Mouse (Mus musculus) lung, embryonic 16.5 days (tissue): ENCODE measurements around the gene Rpl23. TPM values are rescaled to one million over a fixed set of nuclear protein-coding genes. Genes with fewer than 3 reads are reported as not detected.

ENCODE experiments used
- ATAC-seq: fragments of 200-750 bp; cut with Nextera tagmentation; 2 replicates; pipeline ENCODE4 v1.8.0; 2017; ENCODE audit warnings: low read depth, mild to moderate bottlenecking, moderate library complexity
- H3K27ac ChIP-seq: fragments of 300-500 bp; sonication (generic); 2 replicates; pipeline ENCODE4 v1.5.1; 2014; ENCODE audit warnings: mild to moderate bottlenecking, control low read depth, low read length
- H3K27me3 ChIP-seq: fragments of 300-500 bp; sonication (generic); 2 replicates; pipeline ENCODE4 v1.6.1; 2014; ENCODE audit warnings: low read depth, low read length, mixed read lengths; ENCODE audit not compliant: control insufficient read depth, insufficient read depth
- H3K36me3 ChIP-seq: fragments of 300-500 bp; sonication (generic); 2 replicates; pipeline ENCODE4 v1.6.1; 2014; ENCODE audit warnings: low read length; ENCODE audit not compliant: control insufficient read depth, insufficient read depth
- H3K4me1 ChIP-seq: fragments of 300-500 bp; sonication (generic); replicated peaks from 2 replicates; pipeline ENCODE4 v1.6.1; 2014; ENCODE audit warnings: low read length, mixed read lengths; ENCODE audit not compliant: control insufficient read depth, insufficient read depth
- H3K4me2 ChIP-seq: fragments of 300-500 bp; sonication (generic); 2 replicates; pipeline ENCODE4 v1.6.1; 2014; ENCODE audit warnings: low read depth, low read length, control low read depth
- H3K4me3 ChIP-seq: fragments of 300-500 bp; sonication (generic); 2 replicates; pipeline ENCODE4 v1.5.1; 2014; ENCODE audit warnings: mild to moderate bottlenecking, low read length, control low read depth
- H3K9ac ChIP-seq: fragments of 300-500 bp; sonication (generic); 2 replicates; pipeline ENCODE4 v1.6.1; 2014; ENCODE audit warnings: low read length, control low read depth
- H3K9me3 ChIP-seq: fragments of 300-500 bp; sonication (generic); 2 replicates; pipeline ENCODE4 v1.6.1; 2016; ENCODE audit warnings: low read length; ENCODE audit not compliant: control insufficient read depth
- WGBS: fragments of 180-500 bp; shearing (Covaris S2); extraction: QIAGEN DNeasy Blood & Tissue Kit; methylation state at CpG from one replicate; pipeline ENCODE4 v1.1.7; 2014; 5-methylcytosine and 5-hydroxymethylcytosine counted together
- polyA plus RNA-seq: library from polyadenylated mRNA; unstranded; fragments of >200 nt; fragmentation: Nextera tagmentation; extraction: Ambion mirVana; gene quantifications from 2 replicates; pipeline ENCODE4 v1.2.1, GENCODE M21; 2015

Gene Rpl23
- polyA plus RNA-seq, 1 experiment from 2014 or later, result 578 TPM

DNA sequence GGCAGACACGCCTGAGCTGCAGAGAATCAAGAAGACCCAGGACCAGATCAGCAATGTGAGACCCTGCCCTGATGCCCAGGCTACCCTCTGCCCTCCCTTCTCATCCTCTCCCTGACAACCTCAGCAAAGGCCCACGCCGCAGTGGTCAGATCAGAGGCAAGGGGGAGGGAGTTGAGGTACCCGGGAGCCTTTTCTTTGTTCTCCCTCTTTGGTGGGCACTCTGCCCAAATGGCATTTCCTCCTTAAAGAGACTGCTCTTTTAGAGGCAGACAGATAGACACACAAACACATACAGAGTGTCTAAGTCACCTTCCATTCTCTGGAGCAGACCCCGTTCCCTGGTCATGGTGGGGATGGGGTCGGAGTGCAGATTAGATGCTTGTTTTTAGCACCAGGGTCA is 42.7 kb upstream of the Rpl23 start:
- Histone ChIP-seq H3K27ac (peak overlapping the region; percentile 28; the same call in 1 of the 2 replicates), H3K36me3 (peaks cover 20% of the 10 kb centered on the region), H3K4me2 (no peak overlapping the region), H3K4me3 (no peak overlapping the region), H3K9ac (no peak overlapping the region), H3K9me3 (no peaks in the 10 kb centered on the region), H3K4me1 (no peaks in the 10 kb centered on the region), H3K27me3 (no peaks in the 10 kb centered on the region)
- WGBS, result 58% methylated on average over 6 of the region's 6 CpGs
- ATAC-seq, result no peak; the same call in 1 of the 2 replicates

DNA sequence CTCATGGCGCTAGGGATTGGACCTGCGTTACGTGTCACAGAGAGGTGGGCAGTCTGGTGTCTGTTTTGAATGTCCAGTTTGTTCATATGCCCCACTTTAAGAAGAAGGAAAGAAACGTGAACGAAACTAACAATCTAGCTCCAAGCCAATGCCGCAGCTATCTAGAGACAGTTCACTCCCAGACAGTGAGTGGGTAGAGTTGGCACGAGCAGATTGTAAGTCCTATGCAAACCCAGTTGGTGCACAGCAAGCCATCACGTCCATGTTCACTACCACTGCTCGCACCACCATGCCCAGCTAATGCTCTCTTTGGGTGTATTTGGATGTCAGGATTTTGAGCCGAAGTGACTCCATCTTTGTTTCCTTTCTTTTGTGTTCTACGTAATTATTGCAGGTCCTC is 41.9 kb upstream of the Rpl23 start:
- no peak for ATAC-seq
- Histone ChIP-seq H3K27ac (no peak overlapping the region), H3K4me3 (no peak overlapping the region), H3K4me1 (peaks cover 2% of the 10 kb centered on the region), H3K27me3 (no peaks in the 10 kb centered on the region), H3K36me3 (peaks cover 17% of the 10 kb centered on the region), H3K9me3 (no peaks in the 10 kb centered on the region), H3K9ac (no peak overlapping the region), H3K4me2 (no peak overlapping the region)
- whole genome bisulfite sequencing, result 97% methylated on average over 11 of the region's 11 CpGs

DNA sequence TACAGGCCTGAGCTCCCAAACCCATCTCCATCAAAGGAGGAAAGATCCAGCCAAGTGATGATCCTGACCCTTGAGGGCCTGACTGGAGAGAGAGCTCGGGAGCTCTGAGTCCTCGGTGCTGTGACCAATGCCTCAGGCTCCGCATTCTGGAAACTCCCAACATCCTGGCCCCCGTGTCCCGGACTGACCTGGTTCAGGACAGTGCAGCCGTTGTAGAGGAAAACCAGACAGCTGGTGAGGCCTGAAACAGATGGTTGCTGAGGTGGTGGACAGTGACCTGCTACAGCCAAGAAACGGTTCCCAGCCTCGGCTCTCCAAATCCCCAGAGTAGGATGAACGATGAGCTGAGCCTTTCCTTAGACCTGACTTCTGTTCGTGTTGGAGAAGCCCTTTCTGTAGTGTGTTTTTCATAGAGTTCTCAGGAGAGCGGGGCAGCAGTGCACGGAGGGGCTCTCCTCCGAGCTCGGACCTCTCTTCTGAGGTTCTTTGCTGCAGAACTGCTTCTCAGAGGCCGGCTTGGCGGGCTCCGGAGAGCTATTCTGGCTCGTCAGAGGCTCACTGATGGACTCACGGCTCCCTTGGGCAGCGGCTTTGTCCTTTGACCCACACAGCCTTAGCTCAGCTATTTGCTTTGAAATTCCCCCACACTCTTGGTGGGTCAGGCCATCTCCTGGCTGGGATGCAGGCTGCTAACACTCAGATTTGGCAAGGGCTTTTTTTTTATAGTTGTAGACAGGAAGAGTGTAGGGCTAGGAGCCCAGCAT is 40.8 kb upstream of the Rpl23 start:
- Histone ChIP-seq H3K27me3 (no peaks in the 10 kb centered on the region), H3K27ac (no peak overlapping the region), H3K9me3 (no peaks in the 10 kb centered on the region), H3K9ac (no peak overlapping the region), H3K4me3 (no peak overlapping the region), H3K36me3 (peaks cover 17% of the 10 kb centered on the region), H3K4me1 (peaks cover 13% of the 10 kb centered on the region), H3K4me2 (no peak overlapping the region)
- ATAC-seq, result no peak
- WGBS, result 70% methylated on average over 20 of the region's 20 CpGs

DNA sequence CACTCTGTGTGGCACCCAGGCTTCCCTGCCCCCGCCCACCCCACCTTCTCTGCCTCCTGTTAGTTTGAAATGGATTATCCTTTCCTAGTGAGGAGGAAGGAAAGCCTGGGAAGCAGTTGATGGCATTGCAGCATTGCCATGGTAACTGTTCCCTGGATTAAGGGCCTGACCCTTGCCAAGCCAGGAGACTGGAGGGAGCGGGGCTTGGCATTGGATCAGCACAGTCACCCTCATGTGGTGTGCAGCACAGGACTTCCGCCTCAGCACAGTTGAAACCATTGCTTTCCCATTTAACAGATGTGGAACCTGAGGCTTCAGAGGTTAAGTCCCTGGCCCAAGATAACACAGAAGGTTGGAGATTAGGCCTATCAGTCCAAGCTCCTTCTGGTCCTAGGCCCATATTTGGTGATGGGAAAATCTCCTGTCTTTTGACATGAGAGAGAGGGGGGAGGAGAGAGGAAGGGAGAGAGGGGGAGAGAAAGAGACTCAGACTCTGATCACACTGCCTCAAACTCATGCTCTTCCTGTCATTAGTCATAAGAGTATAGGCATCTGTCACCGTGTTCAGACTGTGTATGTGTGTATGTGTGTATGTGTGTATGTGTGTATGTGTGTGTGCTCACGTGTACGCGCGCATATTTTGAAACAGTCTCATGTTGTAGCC is 39.3 kb upstream of the Rpl23 start:
- Histone ChIP-seq H3K9me3 (no peaks in the 10 kb centered on the region), H3K9ac (no peak overlapping the region), H3K27ac (no peak overlapping the region), H3K4me1 (peaks cover 27% of the 10 kb centered on the region), H3K27me3 (no peaks in the 10 kb centered on the region), H3K4me3 (no peak overlapping the region), H3K4me2 (no peak overlapping the region), H3K36me3 (peaks cover 12% of the 10 kb centered on the region)
- WGBS, result 89% methylated on average over 8 of the region's 8 CpGs
- no peak for ATAC-seq

DNA sequence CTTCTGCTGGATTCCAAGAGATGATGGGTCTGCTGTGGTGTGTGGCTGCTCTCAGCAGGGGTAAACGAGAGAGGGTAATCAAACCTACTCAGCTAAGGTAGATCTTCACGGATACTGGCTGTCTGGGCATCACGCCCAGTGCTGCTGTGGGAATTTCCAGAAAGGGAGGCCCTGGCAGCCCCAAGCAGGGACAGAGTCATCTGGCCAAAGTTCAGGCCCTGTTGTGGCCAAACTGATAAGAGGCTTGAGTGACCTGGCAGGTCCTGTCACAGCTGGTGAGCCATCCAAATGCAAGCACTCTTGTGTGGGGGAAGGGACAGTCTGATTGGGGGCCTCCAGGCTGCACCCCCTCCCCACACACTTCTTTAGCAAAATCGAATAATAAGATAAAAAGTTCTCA is 38.6 kb upstream of the Rpl23 start:
- H3K27ac ChIP-seq, result no peak overlapping the region
- no peak overlapping the region for H3K4me2 ChIP-seq
- H3K27me3 ChIP-seq, result no peaks in the 10 kb centered on the region
- no peak overlapping the region for H3K9ac ChIP-seq
- no peaks in the 10 kb centered on the region for H3K9me3 ChIP-seq
- ATAC-seq, result no peak
- H3K4me3 ChIP-seq, result no peak overlapping the region
- H3K36me3 ChIP-seq, result peaks cover 16% of the 10 kb centered on the region
- 40% methylated on average over 4 of the region's 4 CpGs for WGBS
- H3K4me1 ChIP-seq, result peaks cover 34% of the 10 kb centered on the region

DNA sequence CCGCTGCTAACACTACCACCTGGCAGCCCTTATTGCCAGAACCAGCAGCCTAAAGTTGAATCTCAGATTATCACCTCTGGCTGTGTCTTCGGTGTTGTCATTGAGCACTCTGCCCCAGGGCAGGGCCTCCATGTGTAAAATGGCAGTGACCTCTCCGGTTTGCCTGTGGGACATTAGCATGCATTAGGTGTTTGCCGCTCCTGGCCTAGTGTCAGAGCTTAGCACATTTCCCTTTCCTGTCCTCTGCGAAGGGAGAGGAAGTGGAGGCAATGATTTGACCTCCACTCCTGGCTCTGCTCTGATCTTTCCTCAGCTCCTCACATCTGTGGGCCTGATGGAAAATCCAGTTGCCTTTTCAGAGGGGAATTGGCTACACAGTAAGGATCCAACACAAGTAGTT is 37.7 kb upstream of the Rpl23 start:
- peaks cover 43% of the 10 kb centered on the region for H3K4me1 ChIP-seq
- H3K9ac ChIP-seq, result no peak overlapping the region
- H3K9me3 ChIP-seq, result no peaks in the 10 kb centered on the region
- H3K27me3 ChIP-seq, result no peaks in the 10 kb centered on the region
- no peak overlapping the region for H3K4me3 ChIP-seq
- no peak overlapping the region for H3K4me2 ChIP-seq
- ATAC-seq, result no peak
- peaks cover 15% of the 10 kb centered on the region for H3K36me3 ChIP-seq
- WGBS, result 63% methylated on average over 5 of the region's 5 CpGs
- H3K27ac ChIP-seq, result no peak overlapping the region

DNA sequence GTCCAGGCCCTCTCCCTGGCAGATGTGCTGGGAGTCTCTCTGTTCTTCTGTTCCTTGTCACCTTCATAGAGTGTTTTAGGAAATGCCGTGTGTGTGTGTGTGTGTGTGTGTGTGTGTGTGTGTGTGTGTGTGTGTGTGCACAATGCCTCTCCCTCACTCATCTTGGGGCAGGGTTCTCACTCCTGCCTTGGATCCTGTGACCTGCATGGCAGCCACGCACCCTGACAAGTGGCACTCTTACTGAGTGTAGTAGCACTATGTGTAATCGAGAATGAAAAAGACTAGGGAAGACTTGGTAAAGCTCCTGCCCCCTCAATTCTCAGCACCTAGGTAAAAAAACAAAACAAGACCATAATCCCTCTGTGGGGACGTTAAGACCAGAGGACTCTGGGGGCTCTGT is 36.9 kb upstream of the Rpl23 start:
- Histone ChIP-seq H3K4me2 (no peak overlapping the region), H3K9me3 (no peaks in the 10 kb centered on the region), H3K4me3 (no peak overlapping the region), H3K36me3 (peaks cover 18% of the 10 kb centered on the region), H3K4me1 (peaks cover 46% of the 10 kb centered on the region), H3K27ac (peak overlapping the region; percentile 90), H3K9ac (no peak overlapping the region; the same call in 1 of the 2 replicates), H3K27me3 (no peaks in the 10 kb centered on the region)
- no peak for ATAC-seq
- 40% methylated on average over 4 of the region's 4 CpGs for WGBS

DNA sequence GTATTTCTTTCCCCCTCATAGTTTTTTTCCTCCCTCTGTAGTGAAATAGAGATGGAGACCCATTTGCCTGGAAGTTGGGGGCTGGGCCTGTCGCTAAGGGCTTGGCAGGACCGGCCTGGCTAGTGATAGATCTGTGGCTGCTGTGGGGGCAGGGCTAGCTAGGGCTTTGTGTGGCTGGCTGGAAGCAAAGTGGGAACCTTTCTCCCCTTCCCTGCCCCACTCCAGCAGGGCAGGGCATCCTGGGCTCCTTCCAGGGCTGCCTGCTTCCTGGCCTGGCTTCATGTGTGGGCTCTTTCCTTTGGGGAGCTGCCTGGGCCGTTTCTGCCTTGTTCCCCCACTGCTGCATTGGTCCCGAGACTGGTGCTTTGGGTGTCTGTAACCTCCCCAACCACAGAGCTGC is 36.3 kb upstream of the Rpl23 start:
- no peaks in the 10 kb centered on the region for H3K27me3 ChIP-seq
- no peaks in the 10 kb centered on the region for H3K9me3 ChIP-seq
- no peak overlapping the region for H3K4me3 ChIP-seq
- peak overlapping the region; percentile 90 for H3K27ac ChIP-seq
- H3K9ac ChIP-seq, result peak overlapping the region; percentile 49
- ATAC-seq, result peak; percentile 78
- peaks cover 51% of the 10 kb centered on the region for H3K4me1 ChIP-seq
- 6% methylated on average over 4 of the region's 4 CpGs for WGBS
- H3K36me3 ChIP-seq, result peaks cover 18% of the 10 kb centered on the region
- H3K4me2 ChIP-seq, result peak overlapping the region; percentile 6; the same call in 1 of the 2 replicates

DNA sequence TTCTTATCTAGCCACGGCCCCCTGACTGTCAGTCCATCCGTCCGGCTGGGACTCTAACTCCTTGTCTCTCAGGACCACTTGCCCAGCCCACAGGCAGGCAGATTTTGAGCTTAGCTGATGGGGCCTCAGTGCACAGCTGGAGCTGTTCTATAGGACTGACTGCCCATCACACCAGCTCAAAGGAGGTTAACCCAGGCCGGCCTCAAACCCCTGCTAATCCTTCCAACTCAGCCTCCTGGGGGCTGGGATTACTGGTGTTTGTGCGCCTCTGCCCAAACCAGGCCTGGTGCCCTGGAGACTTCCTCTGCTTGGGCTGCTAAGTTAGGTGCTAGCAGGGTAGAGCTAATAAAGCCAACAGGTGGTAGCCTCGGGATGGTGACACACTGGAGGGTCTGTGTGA is 35.8 kb upstream of the Rpl23 start:
- Histone ChIP-seq H3K36me3 (peaks cover 18% of the 10 kb centered on the region), H3K27ac (peak overlapping the region; percentile 90), H3K4me2 (peak overlapping the region; percentile 6; the same call in 1 of the 2 replicates), H3K4me1 (peaks cover 57% of the 10 kb centered on the region), H3K27me3 (no peaks in the 10 kb centered on the region), H3K4me3 (no peak overlapping the region), H3K9ac (0 out of 2 replicates have a peak overlapping the region, but pooled peaks have one; percentile 13), H3K9me3 (no peaks in the 10 kb centered on the region)
- no peak for ATAC-seq
- 57% methylated on average over 6 of the region's 6 CpGs for WGBS
